Mouse (Mus musculus): ENCODE data around the gene Olfr159. TPM values are rescaled to one million over a fixed set of nuclear protein-coding genes. Genes with fewer than 3 reads are reported as not detected.
A peak's percentile ranks its signal among the peaks of the same experiment; 100 is the strongest.

Olfr159 gene
- total RNA-seq, 1 experiment: not detected

DNA sequence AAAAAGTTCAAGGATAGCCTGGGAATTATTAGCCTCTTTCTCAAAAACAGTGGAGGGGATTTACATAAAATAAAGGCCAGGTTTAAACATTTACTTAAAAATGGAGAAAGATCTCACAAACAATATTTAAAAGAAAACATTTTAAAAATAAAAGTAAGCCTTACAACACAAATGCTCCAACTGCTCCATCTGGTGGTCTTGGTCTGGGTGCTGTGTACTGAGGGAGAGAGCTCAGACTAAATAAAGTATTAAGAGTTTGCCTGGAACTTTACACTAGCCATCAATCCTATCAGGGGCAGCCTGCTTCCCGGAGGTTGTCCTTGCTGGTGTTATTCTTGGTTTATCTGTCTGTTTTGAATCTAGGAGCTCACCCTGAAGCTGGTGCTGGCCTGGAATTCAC lies 27.7 kb downstream of the Olfr159 start:
- no peak for DNase-seq (ENCODE audit: low read depth, low spot score)
- TF ChIP-seq HCFC1 (IDR thresholded peaks at IDR 0.05; ENCODE audit: borderline replicate concordance, insufficient read depth, low read length): no peak
- no peak for TF ChIP-seq ZC3H11A (IDR thresholded peaks at IDR 0.05; ENCODE audit: borderline replicate concordance, low read depth, low read length)
- no peak for TF ChIP-seq ZNF384 (IDR thresholded peaks at IDR 0.05; ENCODE audit: low read depth, low read length)
- TF ChIP-seq CHD2 (IDR thresholded peaks at IDR 0.05; ENCODE audit: low read depth, low read length): no peak
- no peak for TF ChIP-seq MAFK (IDR thresholded peaks at IDR 0.05; ENCODE audit: insufficient read depth, low read depth, low read length)
- H3K36me3 ChIP-seq (ENCODE audit: control insufficient read depth, insufficient read depth, low read length, poor library complexity, severe bottlenecking): no peaks in the 10 kb centered on the region
- no peak overlapping the region for H3K9ac ChIP-seq (ENCODE audit: insufficient read depth, low read depth, low read length, poor library complexity, severe bottlenecking)
- H3K9me3 ChIP-seq (ENCODE audit: control insufficient read depth, insufficient read depth, low read depth, low read length): no peaks in the 10 kb centered on the region
- no peak overlapping the region for H3K27ac ChIP-seq (ENCODE audit: insufficient read depth, low read depth, low read length, poor library complexity, severe bottlenecking)
- in situ Hi-C loops (cut with MboI; ENCODE audit: low sequenced_read_pairs in 2 of 2, unreplicated experiment in 2 of 2): loop anchor here (25.0 kb wide), 1 partner anchor 119 kb away; the partner anchor contains the start of gene Olfr155 (in 2 of the 2)
- peaks cover 9 to 13% of the 10 kb centered on the region in 2 experiments for H3K4me1 ChIP-seq (ENCODE audit: control insufficient read depth in 2 of 2, insufficient read depth in 2 of 2, low read length in 2 of 2, poor library complexity in 1 of 2)
- H3K4me3 ChIP-seq (ENCODE audit: insufficient read depth in 1 of 2, low read depth in 1 of 2, low read length in 2 of 2, poor library complexity in 1 of 2, severe bottlenecking in 1 of 2): no peak overlapping the region

DNA sequence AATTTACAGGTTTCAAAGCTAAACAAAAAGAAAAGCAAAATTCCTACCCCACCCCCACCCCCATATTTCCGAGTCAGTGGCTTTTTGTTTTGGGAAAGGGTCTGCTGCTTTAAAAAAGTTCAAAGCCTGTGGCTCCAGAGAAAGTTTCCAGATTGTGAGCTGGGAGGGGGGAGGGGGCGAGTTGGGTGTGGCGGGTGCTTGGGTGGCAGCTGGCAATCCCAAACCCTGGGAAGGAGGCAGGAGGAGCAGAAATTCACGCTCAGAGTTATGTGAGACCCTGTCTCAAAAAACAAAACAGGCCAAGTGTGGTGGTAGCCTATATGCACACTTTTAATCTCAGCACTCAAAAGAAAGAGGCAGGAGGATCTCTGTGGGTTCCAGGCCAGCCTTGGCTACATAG lies 28.2 kb downstream of the Olfr159 start:
- Histone ChIP-seq H3K36me3 (ENCODE audit: control insufficient read depth, insufficient read depth, low read length, poor library complexity, severe bottlenecking) (no peaks in the 10 kb centered on the region), H3K27ac (ENCODE audit: insufficient read depth, low read depth, low read length, poor library complexity, severe bottlenecking) (peak overlapping the region; percentile 18; the same call in 1 of the 2 replicates), H3K9me3 (ENCODE audit: control insufficient read depth, insufficient read depth, low read depth, low read length) (no peaks in the 10 kb centered on the region), H3K9ac (ENCODE audit: insufficient read depth, low read depth, low read length, poor library complexity, severe bottlenecking) (no peak overlapping the region), H3K4me1 (ENCODE audit: control insufficient read depth in 2 of 2, insufficient read depth in 2 of 2, low read length in 2 of 2, poor library complexity in 1 of 2) (peaks cover 9 to 13% of the 10 kb centered on the region in 2 experiments), H3K4me3 (ENCODE audit: insufficient read depth in 1 of 2, low read depth in 1 of 2, low read length in 2 of 2, poor library complexity in 1 of 2, severe bottlenecking in 1 of 2) (no peak overlapping the region)
- in situ Hi-C loops (cut with MboI; ENCODE audit: low sequenced_read_pairs in 2 of 2, unreplicated experiment in 2 of 2): loop anchor here (25.0 kb wide), 1 partner anchor 120 kb away; the partner anchor contains the start of gene Olfr155 (in 2 of the 2)
- TF ChIP-seq HCFC1 (IDR thresholded peaks at IDR 0.05; ENCODE audit: borderline replicate concordance, insufficient read depth, low read length) (no peak), MAFK (IDR thresholded peaks at IDR 0.05; ENCODE audit: insufficient read depth, low read depth, low read length) (no peak), CHD2 (IDR thresholded peaks at IDR 0.05; ENCODE audit: low read depth, low read length) (no peak), ZNF384 (IDR thresholded peaks at IDR 0.05; ENCODE audit: low read depth, low read length) (no peak)
- no peak for DNase-seq (ENCODE audit: low read depth, low spot score)

DNA sequence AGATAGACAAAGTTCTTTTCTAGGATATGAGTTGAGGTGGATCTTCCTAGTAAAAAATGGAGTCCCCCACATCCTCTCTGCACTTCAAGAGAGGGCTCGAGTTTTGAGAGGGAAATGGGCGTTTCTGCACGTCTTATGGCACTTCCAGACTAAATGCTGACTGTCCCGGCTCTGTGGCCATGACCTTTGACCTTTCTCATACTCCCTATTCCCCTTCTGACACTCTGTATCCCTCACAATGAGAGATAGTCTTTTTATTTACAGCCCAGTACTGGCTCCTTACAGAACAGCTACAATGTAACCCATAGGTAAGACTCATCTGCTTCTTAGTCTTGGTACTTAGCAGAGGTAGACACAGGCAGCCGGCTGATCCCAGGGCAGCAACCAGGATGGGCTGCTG lies 29.3 kb downstream of the Olfr159 start:
- no peak overlapping the region for H3K9ac ChIP-seq (ENCODE audit: insufficient read depth, low read depth, low read length, poor library complexity, severe bottlenecking)
- TF ChIP-seq MAFK (IDR thresholded peaks at IDR 0.05; ENCODE audit: insufficient read depth, low read depth, low read length) (no peak), CHD2 (IDR thresholded peaks at IDR 0.05; ENCODE audit: low read depth, low read length) (no peak), ZNF384 (IDR thresholded peaks at IDR 0.05; ENCODE audit: low read depth, low read length) (no peak), HCFC1 (IDR thresholded peaks at IDR 0.05; ENCODE audit: borderline replicate concordance, insufficient read depth, low read length) (no peak), ZC3H11A (IDR thresholded peaks at IDR 0.05; ENCODE audit: borderline replicate concordance, low read depth, low read length) (no peak)
- no peak overlapping the region; the same call in 1 of the 2 replicates for H3K27ac ChIP-seq (ENCODE audit: insufficient read depth, low read depth, low read length, poor library complexity, severe bottlenecking)
- DNase-seq (ENCODE audit: low read depth, low spot score): no peak
- no peak overlapping the region for H3K4me3 ChIP-seq (ENCODE audit: insufficient read depth in 1 of 2, low read depth in 1 of 2, low read length in 2 of 2, poor library complexity in 1 of 2, severe bottlenecking in 1 of 2)
- no peaks in the 10 kb centered on the region for H3K9me3 ChIP-seq (ENCODE audit: control insufficient read depth, insufficient read depth, low read depth, low read length)
- in situ Hi-C loops (cut with MboI; ENCODE audit: low sequenced_read_pairs in 2 of 2, unreplicated experiment in 2 of 2): loop anchor here (25.0 kb wide), 1 partner anchor 121 kb away; the partner anchor contains the start of gene Olfr155 (in 2 of the 2)
- H3K36me3 ChIP-seq (ENCODE audit: control insufficient read depth, insufficient read depth, low read length, poor library complexity, severe bottlenecking): no peaks in the 10 kb centered on the region
- peaks cover 8 to 13% of the 10 kb centered on the region in 2 experiments for H3K4me1 ChIP-seq (ENCODE audit: control insufficient read depth in 2 of 2, insufficient read depth in 2 of 2, low read length in 2 of 2, poor library complexity in 1 of 2)

DNA sequence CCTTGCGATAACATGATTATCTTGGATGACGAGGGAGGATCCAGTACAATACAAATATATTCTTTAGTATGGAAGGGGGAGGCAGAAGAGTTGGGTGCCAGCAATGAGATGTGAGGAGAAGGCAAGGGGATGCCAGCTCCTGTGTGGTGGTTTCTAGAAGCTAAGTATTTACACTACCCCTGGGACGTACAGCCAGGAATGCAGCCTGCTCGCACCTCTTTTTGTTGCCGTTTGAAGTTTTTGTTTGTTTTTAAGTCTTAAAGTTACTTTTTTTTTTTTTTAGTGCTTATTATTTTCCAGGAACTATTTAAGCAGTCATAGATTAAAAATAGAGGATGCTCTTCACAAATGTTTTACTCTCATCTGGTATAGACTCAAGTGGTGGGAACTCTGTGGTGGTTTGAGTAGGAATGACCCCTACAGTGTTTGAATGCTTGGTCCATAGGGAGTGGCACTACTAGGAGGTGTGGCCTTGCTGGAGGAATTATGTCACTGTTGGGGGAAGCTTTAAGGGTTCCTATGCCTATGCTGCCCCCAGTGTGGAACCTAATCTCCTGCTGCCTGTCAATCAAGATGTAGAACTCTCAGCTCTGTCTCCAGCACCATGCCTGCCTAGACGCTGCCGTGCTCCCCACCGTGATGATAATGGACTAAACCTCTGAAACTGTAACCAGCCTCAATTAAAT lies 31.7 kb downstream of the Olfr159 start:
- H3K4me1 ChIP-seq (ENCODE audit: control insufficient read depth in 2 of 2, insufficient read depth in 2 of 2, low read length in 2 of 2, poor library complexity in 1 of 2): peaks cover 8 to 10% of the 10 kb centered on the region in 2 experiments
- H3K36me3 ChIP-seq (ENCODE audit: control insufficient read depth, insufficient read depth, low read length, poor library complexity, severe bottlenecking): no peaks in the 10 kb centered on the region
- in situ Hi-C loops (cut with MboI; ENCODE audit: low sequenced_read_pairs in 2 of 2, unreplicated experiment in 2 of 2): loop anchor here (25.0 kb wide), 1 partner anchor 123 kb away; the partner anchor contains the start of gene Olfr155 (in 2 of the 2)
- no peak overlapping the region for H3K9ac ChIP-seq (ENCODE audit: insufficient read depth, low read depth, low read length, poor library complexity, severe bottlenecking)
- H3K27ac ChIP-seq (ENCODE audit: insufficient read depth, low read depth, low read length, poor library complexity, severe bottlenecking): no peak overlapping the region
- TF ChIP-seq ZC3H11A (IDR thresholded peaks at IDR 0.05; ENCODE audit: borderline replicate concordance, low read depth, low read length): no peak
- TF ChIP-seq ZNF384 (IDR thresholded peaks at IDR 0.05; ENCODE audit: low read depth, low read length): no peak
- no peak for TF ChIP-seq HCFC1 (IDR thresholded peaks at IDR 0.05; ENCODE audit: borderline replicate concordance, insufficient read depth, low read length)
- TF ChIP-seq CHD2 (IDR thresholded peaks at IDR 0.05; ENCODE audit: low read depth, low read length): no peak
- no peak for TF ChIP-seq MAFK (IDR thresholded peaks at IDR 0.05; ENCODE audit: insufficient read depth, low read depth, low read length)
- no peak overlapping the region for H3K4me3 ChIP-seq (ENCODE audit: insufficient read depth in 1 of 2, low read depth in 1 of 2, low read length in 2 of 2, poor library complexity in 1 of 2, severe bottlenecking in 1 of 2)
- DNase-seq (ENCODE audit: low read depth, low spot score): no peak
- no peaks in the 10 kb centered on the region for H3K9me3 ChIP-seq (ENCODE audit: control insufficient read depth, insufficient read depth, low read depth, low read length)

Measured in ES-E14 (cell line).